ENCODE assay signal across 21 mouse cellular contexts in genomic region chr1:65131671-65132070, GRCm38 (mm10). TPM values are rescaled to one million over a fixed set of nuclear protein-coding genes. Genes with fewer than 3 reads are reported as not detected.
DNase-seq lines count a peak whose midpoint lies in the region; TF ChIP-seq lines count a peak whose summit lies in the region.
"Had no signal": no experiment of that assay in that cellular context is flagged by ENCODE, and none has a peak within 500 bp of the region (broad histone marks: within the 10 kb centered on the region; RNA-seq: fewer than 3 reads in every experiment).

No protein-coding gene starts in this region.

- 51% methylated on average over 1 of the region's 1 CpGs for WGBS in kidney, adult 2 months

- no peak overlapping the region for H3K4me3 ChIP-seq in kidney, adult 2 months (ENCODE audit: insufficient read depth, low read depth, low read length)

- H3K27ac ChIP-seq in kidney, adult 2 months (ENCODE audit: insufficient read depth, low read depth, low read length): peak overlapping the region; percentile 67; the same call in 1 of the 2 replicates

- peak; percentile 66 for DNase-seq in kidney, adult 2 months
- DNase-seq in kidney, postnatal 25 days: no peak
- DNase-seq in kidney, adult 9 months: peak; percentile 70
- no peak for DNase-seq in kidney, postnatal 14 days
- DNase-seq: adrenal gland, adult 2 months; adrenal gland, adult 8-10 months; adrenal gland, postnatal 10 days; adrenal gland, postnatal 14 days; adrenal gland, postnatal 25 days; adrenal gland, postnatal 36 days; B cell, adult 2 months; cerebellum, adult 11 months; cerebellum, adult 11-12 months; cerebellum, adult 18-20 months had no signal

- H3K4me1 ChIP-seq in kidney, adult 2 months (ENCODE audit: control insufficient read depth, insufficient read depth, low read length): peaks cover 8% of the 10 kb centered on the region; the same call in 1 of the 2 replicates

- no peaks in the 10 kb centered on the region for H3K27me3 ChIP-seq in kidney, adult 2 months (replicated peaks; ENCODE audit: control insufficient read depth, insufficient read depth, low read length)
- H3K27me3 ChIP-seq: CH12.LX, Patski had no signal

- H3K36me3 ChIP-seq in kidney, adult 2 months (ENCODE audit: control insufficient read depth, insufficient read depth, low read length): no peaks in the 10 kb centered on the region
- H3K36me3 ChIP-seq: G1E had no signal

- TF ChIP-seq CTCF in kidney, adult 2 months (conservative IDR thresholded peaks at IDR 0.05; ENCODE audit: insufficient read depth, insufficient read length, low read depth, low read length): no peak

- no peak for TF ChIP-seq POLR2A in kidney, adult 2 months (IDR thresholded peaks at IDR 0.05; ENCODE audit: low read depth, low read length)

RNA-seq across cellular contexts. Expression of gene D630023F18Rik, which starts 8.7 kb away (rescaled TPM):
- polyA plus RNA-seq in kidney, adult 2 months (2012; rRNA removed): 64.3 and 85.6 TPM in 2 replicates
- polyA plus RNA-seq: activated CD4-positive, CD25-positive, alpha-beta regulatory T cell, adult 4 months; adrenal gland, adult 2 months; C2C12; CD4-positive, CD25-positive, alpha-beta regulatory T cell, adult 4 months had no signal

RNA-seq across cellular contexts. Expression of gene Gm28845, which starts 12.3 kb away (rescaled TPM):
- polyA plus RNA-seq in kidney, adult 2 months (2012; rRNA removed): 7.6 and 9.0 TPM in 2 replicates
- polyA plus RNA-seq: activated CD4-positive, CD25-positive, alpha-beta regulatory T cell, adult 4 months; adrenal gland, adult 2 months; C2C12; CD4-positive, CD25-positive, alpha-beta regulatory T cell, adult 4 months; G1E; Patski had no signal

RNA-seq across cellular contexts. Expression of gene Cryga, which starts 28.5 kb away (rescaled TPM):
- 5.9 and 6.4 TPM in 2 replicates for polyA plus RNA-seq in kidney, adult 2 months (2012; rRNA removed)
- polyA plus RNA-seq: activated CD4-positive, CD25-positive, alpha-beta regulatory T cell, adult 4 months; adrenal gland, adult 2 months; brain, embryonic 14.5 days; C2C12; CD4-positive, CD25-positive, alpha-beta regulatory T cell, adult 4 months; G1E; Patski had no signal

RNA-seq across cellular contexts. Expression of gene Crygb, which starts 49.6 kb away (rescaled TPM):
- polyA plus RNA-seq in kidney, adult 2 months (2012; rRNA removed): not detected in 2 replicates
- polyA plus RNA-seq: activated CD4-positive, CD25-positive, alpha-beta regulatory T cell, adult 4 months; adrenal gland, adult 2 months; brain, embryonic 14.5 days; C2C12; CD4-positive, CD25-positive, alpha-beta regulatory T cell, adult 4 months; G1E; Patski had no signal

RNA-seq across cellular contexts. Expression of gene Idh1, which starts 54.6 kb away (rescaled TPM):
- 247 and 334 TPM in 2 replicates for polyA plus RNA-seq in kidney, adult 2 months (2012; rRNA removed)

Comparison
In these comparisons a context has a peak if more than half of its experiments do, and no peak if none do; other contexts are left out.
1. DNase-seq: peak in kidney, adult 2 months (single experiment) and kidney, adult 9 months (single experiment); none in kidney, postnatal 25 days (0 of 2) and kidney, postnatal 14 days (single experiment).